7 mouse cellular contexts compared by ENCODE assay signal in genomic region chr15:7811253-7811625, GRCm38 (mm10). TPM values are rescaled to one million over a fixed set of nuclear protein-coding genes. Genes with fewer than 3 reads are reported as not detected.
A peak's percentile ranks its signal among the peaks of the same experiment; 100 is the strongest.
DNase-seq lines count a peak whose midpoint lies in the region; ATAC-seq and TF ChIP-seq lines count a peak whose summit lies in the region.

No protein-coding gene starts in this region.

- no peak for TF ChIP-seq POLR2A in ES-Bruce4 (IDR thresholded peaks at IDR 0.05; ENCODE audit: insufficient read depth, low read length)

- peak overlapping the region; percentile 89 for H3K4me2 ChIP-seq in midbrain, embryonic 11.5 days

- peak overlapping the region; percentile 53; the same call in 1 of the 2 replicates for H3K4me3 ChIP-seq in ES-Bruce4 (ENCODE audit: low read depth, low read length)
- H3K4me3 ChIP-seq in midbrain, embryonic 11.5 days (ENCODE audit: low read depth, low read length), result peak overlapping the region; percentile 51

- peaks cover 52% of the 10 kb centered on the region for H3K27me3 ChIP-seq in ES-Bruce4 (ENCODE audit: control insufficient read depth, insufficient read depth, low read length, poor library complexity, severe bottlenecking)
- H3K27me3 ChIP-seq in midbrain, embryonic 11.5 days (ENCODE audit: control insufficient read depth, insufficient read depth, low read length), result peaks cover 79% of the 10 kb centered on the region

- WGBS in midbrain, embryonic 11.5 days, result 1% methylated on average over 11 of the region's 11 CpGs

- ATAC-seq in midbrain, embryonic 11.5 days (ENCODE audit: low FRiP score), result no peak
- ATAC-seq in megakaryocyte-erythroid progenitor cell, adult 5-6 weeks (replicated peaks; ENCODE audit: low FRiP score, low TSS enrichment, poor library complexity, severe bottlenecking), result no peak
- no peak for ATAC-seq in megakaryocyte progenitor cell, adult 5-6 weeks (replicated peaks; ENCODE audit: poor library complexity)
- ATAC-seq in activated CD4-positive, CD25-positive, alpha-beta regulatory T cell, adult 4 months, result no peak

- no peak for TF ChIP-seq EP300 in ES-Bruce4 (IDR thresholded peaks at IDR 0.05; ENCODE audit: insufficient read depth, low read depth, low read length)

- no peak overlapping the region for H3K27ac ChIP-seq in ES-Bruce4 (ENCODE audit: insufficient read depth, low read length)
- H3K27ac ChIP-seq in midbrain, embryonic 11.5 days (ENCODE audit: low read depth, low read length), result no peak overlapping the region

- DNase-seq in NIH3T3 (ENCODE audit: low read depth), result peak; percentile 62
- peak; percentile 6 to 15 for DNase-seq in heart, postnatal 36 days
- peak; percentile 98 for DNase-seq in midbrain, embryonic 11.5 days (ENCODE audit: low spot score, missing footprints)

- H3K9ac ChIP-seq in ES-Bruce4 (ENCODE audit: low read depth, poor library complexity, severe bottlenecking), result peak overlapping the region; percentile 64
- H3K9ac ChIP-seq in midbrain, embryonic 11.5 days (ENCODE audit: low read length), result peak overlapping the region; percentile 61

- intact Hi-C loops in heart, postnatal 36 days (cut with DNase I), result loop anchor here (5.0 to 10.0 kb wide), 3 partner anchors 94 to 334 kb away; no protein-coding TSS in a partner anchor

- H3K36me3 ChIP-seq in ES-Bruce4 (ENCODE audit: control insufficient read depth, insufficient read depth, low read length, poor library complexity, severe bottlenecking), result no peaks in the 10 kb centered on the region
- no peaks in the 10 kb centered on the region for H3K36me3 ChIP-seq in midbrain, embryonic 11.5 days (ENCODE audit: control insufficient read depth, insufficient read depth, low read length)

- no peaks in the 10 kb centered on the region for H3K9me3 ChIP-seq in ES-Bruce4 (replicated peaks; ENCODE audit: control insufficient read depth, insufficient read depth, low read length, poor library complexity, severe bottlenecking)
- H3K9me3 ChIP-seq in midbrain, embryonic 11.5 days (ENCODE audit: control insufficient read depth, low read length), result no peaks in the 10 kb centered on the region

- no peaks in the 10 kb centered on the region for H3K4me1 ChIP-seq in ES-Bruce4 (ENCODE audit: control insufficient read depth, insufficient read depth, low read length)
- H3K4me1 ChIP-seq in midbrain, embryonic 11.5 days (ENCODE audit: control insufficient read depth, insufficient read depth, low read length), result peaks cover 15% of the 10 kb centered on the region

- TF ChIP-seq CTCF in ES-Bruce4 (IDR thresholded peaks at IDR 0.05; ENCODE audit: low read depth, low read length), result no peak

RNA-seq across cellular contexts. Expression of gene Gdnf, which starts 0.6 kb away (rescaled TPM):
- polyA plus RNA-seq in ES-Bruce4 (2011; ENCODE audit: insufficient read depth, insufficient read length, low read depth, missing spikeins), result not detected in 2 replicates
- total RNA-seq in heart, postnatal 36 days (2021), result under 1 TPM; 0.49 to 0.67 TPM
- 0.46 and 0.90 TPM in 2 replicates for polyA plus RNA-seq in midbrain, embryonic 11.5 days (2014; fragmentation: Nextera tagmentation; extraction: Ambion mirVana)
- total RNA-seq in megakaryocyte-erythroid progenitor cell, adult 5-6 weeks (2014; fragmentation: Nextera tagmentation), result not detected in 2 replicates
- total RNA-seq in megakaryocyte-erythroid progenitor cell, adult 5-6 weeks (2017), result not detected in 2 replicates
- total RNA-seq in megakaryocyte progenitor cell, adult 5-6 weeks (2015), result not detected in 2 replicates
- total RNA-seq in megakaryocyte progenitor cell, adult 5-6 weeks (2017), result not detected in 2 replicates
- polyA plus RNA-seq in activated CD4-positive, CD25-positive, alpha-beta regulatory T cell, adult 4 months (2017; shearing (Covaris generic)), result not detected

Comparison
In these comparisons a context has a peak if more than half of its experiments do, and no peak if none do; other contexts are left out.
1. DNase-seq: peak in every context shown above with its lines; median percentile 98 in midbrain, embryonic 11.5 days; 62 in NIH3T3; 10 in heart, postnatal 36 days.